Mouse (Mus musculus) C2C12 (cell line): ENCODE data around the gene Olfr1106.

ENCODE experiments used
- CEBPB ChIP-seq: IDR thresholded peaks from one replicate; pipeline ENCODE4 v1.6.1; 2011; ENCODE audit warnings: low read depth, mild to moderate bottlenecking, control low read depth, moderate library complexity
- CTCF ChIP-seq: IDR thresholded peaks from one replicate; pipeline ENCODE4 v1.5.1; 2011; ENCODE audit not compliant: control insufficient read depth, insufficient read depth, insufficient read length
- MAX ChIP-seq: IDR thresholded peaks from one replicate; pipeline ENCODE4 v1.6.1; 2011; ENCODE audit warnings: mild to moderate bottlenecking, control low read depth

DNA sequence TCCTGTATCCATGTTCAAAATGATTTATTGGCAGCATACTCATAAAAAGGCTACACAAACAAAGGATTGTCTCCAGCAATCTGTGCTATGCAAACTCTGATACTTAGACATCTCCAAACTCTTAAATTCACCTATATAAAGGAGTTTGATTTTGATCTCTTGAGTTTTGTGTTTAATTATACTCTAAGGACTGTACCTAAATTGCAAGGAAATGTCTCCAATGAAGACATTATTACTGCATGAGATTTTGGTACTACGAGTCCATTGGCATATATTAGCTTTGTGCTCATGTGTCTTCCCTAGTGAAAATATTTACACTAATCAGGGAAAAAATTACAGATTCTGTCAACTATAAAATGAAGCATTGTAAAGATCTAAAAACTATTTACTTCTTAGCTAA lies 25.1 kb downstream of the Olfr1106 start, which contains the start of gene Olfr1104:
- no peak for TF ChIP-seq CTCF
- no peak for TF ChIP-seq MAX
- TF ChIP-seq CEBPB: no peak
